Comparison of ENCODE assay signal across 17 mouse cellular contexts in the genomic region with DNA sequence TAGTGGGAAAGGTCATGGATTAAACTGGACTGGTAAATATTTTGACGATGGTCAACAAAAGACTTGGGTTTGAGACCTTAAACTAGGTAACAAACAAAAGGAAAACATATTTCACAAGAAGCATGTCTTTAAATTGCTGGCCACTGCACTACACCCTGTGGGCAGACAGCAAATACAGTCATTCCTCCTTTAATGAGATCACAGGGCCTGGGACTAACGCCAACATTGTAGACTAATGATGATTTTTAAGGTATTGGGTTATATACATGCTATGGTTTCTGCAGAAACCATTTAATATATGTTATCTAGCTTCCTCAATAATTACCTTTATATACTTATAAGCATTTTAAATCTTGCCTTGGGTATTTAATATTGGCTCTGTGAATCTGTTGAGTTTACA.
A peak's percentile ranks its signal among the peaks of the same experiment; 100 is the strongest.
DNase-seq lines count a peak whose midpoint lies in the region; ATAC-seq and TF ChIP-seq lines count a peak whose summit lies in the region.
"Had no signal": no experiment of that assay in that cellular context is flagged by ENCODE, and none has a peak within 500 bp of the region (broad histone marks: within the 10 kb centered on the region; RNA-seq: fewer than 3 reads in every experiment).

No protein-coding gene starts in this region.

- no peak overlapping the region for H3K9ac ChIP-seq in heart, embryonic 16.5 days (ENCODE audit: low read length)
- H3K9ac ChIP-seq in lung, postnatal 0 days (replicated peaks; ENCODE audit: low read depth), result no peak overlapping the region
- no peak overlapping the region for H3K9ac ChIP-seq in stomach, embryonic 16.5 days (ENCODE audit: low read length)
- H3K9ac ChIP-seq: forebrain, embryonic 13.5 days; hindbrain, embryonic 12.5 days; neural tube, embryonic 15.5 days had no signal

- no peaks in the 10 kb centered on the region for H3K36me3 ChIP-seq in heart, embryonic 16.5 days (ENCODE audit: control insufficient read depth, insufficient read depth)
- H3K36me3 ChIP-seq in lung, postnatal 0 days (ENCODE audit: insufficient read depth, low read length), result no peaks in the 10 kb centered on the region
- no peaks in the 10 kb centered on the region for H3K36me3 ChIP-seq in stomach, embryonic 16.5 days (ENCODE audit: control insufficient read depth, insufficient read depth, low read length)
- H3K36me3 ChIP-seq: hindbrain, embryonic 12.5 days; neural tube, embryonic 15.5 days had no signal

- intact Hi-C loops in heart, postnatal 25 days (cut with DNase I), result no loop called here
- intact Hi-C loops in gastrocnemius, postnatal 36 days (cut with DNase I), result no loop called here

- H3K4me2 ChIP-seq in heart, embryonic 16.5 days (ENCODE audit: low read depth, low read length), result no peak overlapping the region
- H3K4me2 ChIP-seq in lung, postnatal 0 days (replicated peaks; ENCODE audit: low read depth, low read length), result no peak overlapping the region
- H3K4me2 ChIP-seq in stomach, embryonic 16.5 days (ENCODE audit: low read depth, low read length), result no peak overlapping the region
- H3K4me2 ChIP-seq: forebrain, embryonic 13.5 days; hindbrain, embryonic 12.5 days; midbrain, embryonic 11.5 days; neural tube, embryonic 15.5 days had no signal

- peaks cover 4% of the 10 kb centered on the region; the same call in 1 of the 2 replicates for H3K9me3 ChIP-seq in heart, embryonic 16.5 days (replicated peaks; ENCODE audit: control insufficient read depth, low read length)
- H3K9me3 ChIP-seq in lung, postnatal 0 days (ENCODE audit: low read length), result no peaks in the 10 kb centered on the region
- no peaks in the 10 kb centered on the region for H3K9me3 ChIP-seq in stomach, embryonic 16.5 days (replicated peaks; ENCODE audit: control insufficient read depth, low read length)
- H3K9me3 ChIP-seq: forebrain, embryonic 13.5 days; hindbrain, embryonic 12.5 days; neural tube, embryonic 15.5 days had no signal

- TF ChIP-seq EP300 in lung, postnatal 0 days (IDR thresholded peaks at IDR 0.05), result no peak

- ATAC-seq in heart, embryonic 16.5 days (replicated peaks; ENCODE audit: extremely low read depth, insufficient read depth, low FRiP score), result no peak
- ATAC-seq in lung, postnatal 0 days, result no peak
- ATAC-seq in stomach, embryonic 16.5 days (ENCODE audit: insufficient read depth, low FRiP score), result no peak

- 73% methylated on average over 2 of the region's 2 CpGs for WGBS in heart, embryonic 16.5 days
- 68% methylated on average over 2 of the region's 2 CpGs for WGBS in lung, postnatal 0 days
- WGBS in stomach, embryonic 16.5 days, result 69% methylated on average over 2 of the region's 2 CpGs

- no peaks in the 10 kb centered on the region for H3K27me3 ChIP-seq in heart, embryonic 16.5 days (ENCODE audit: control insufficient read depth, insufficient read depth, low read length)
- no peaks in the 10 kb centered on the region for H3K27me3 ChIP-seq in lung, postnatal 0 days (replicated peaks; ENCODE audit: insufficient read depth, low read length)
- H3K27me3 ChIP-seq in stomach, embryonic 16.5 days (ENCODE audit: control insufficient read depth, insufficient read depth, low read length), result no peaks in the 10 kb centered on the region
- H3K27me3 ChIP-seq: forebrain, embryonic 13.5 days; hindbrain, embryonic 12.5 days; neural tube, embryonic 15.5 days had no signal

- TF ChIP-seq CTCF in lung, postnatal 0 days (IDR thresholded peaks at IDR 0.05), result no peak

- peak overlapping the region; percentile 79 for H3K27ac ChIP-seq in heart, embryonic 16.5 days (ENCODE audit: low read length)
- H3K27ac ChIP-seq in lung, postnatal 0 days (ENCODE audit: low read length), result peak overlapping the region; percentile 75; the same call in 1 of the 2 replicates
- H3K27ac ChIP-seq in stomach, embryonic 16.5 days (ENCODE audit: low read length), result peak overlapping the region; percentile 94
- H3K27ac ChIP-seq: forebrain, embryonic 13.5 days; hindbrain, embryonic 12.5 days; neural tube, embryonic 15.5 days had no signal

- no peak overlapping the region for H3K4me3 ChIP-seq in heart, embryonic 16.5 days (ENCODE audit: low read length)
- no peak overlapping the region for H3K4me3 ChIP-seq in lung, postnatal 0 days (ENCODE audit: low read depth, low read length)
- no peak overlapping the region for H3K4me3 ChIP-seq in stomach, embryonic 16.5 days (replicated peaks; ENCODE audit: low read length)
- H3K4me3 ChIP-seq: forebrain, embryonic 13.5 days; hindbrain, embryonic 12.5 days; neural tube, embryonic 15.5 days had no signal

- DNase-seq in heart, postnatal 25 days (ENCODE audit: low spot score), result no peak
- DNase-seq in lung, postnatal 0 days (ENCODE audit: low spot score), result peak; percentile 31
- no peak for DNase-seq in lung, postnatal 4 days
- peak; percentile 20 for DNase-seq in adipocyte (ENCODE audit: low spot score)
- DNase-seq in gastrocnemius, postnatal 36 days, result no peak
- DNase-seq: adrenal gland, postnatal 25 days; cerebellum, adult 8-10 months; kidney, adult 8-10 months; kidney, postnatal 10 days; right cerebral cortex, adult 18-20 months; right cerebral cortex, postnatal 4 days had no signal

- H3K4me1 ChIP-seq in heart, embryonic 16.5 days (ENCODE audit: control insufficient read depth, insufficient read depth, low read length), result peaks cover 14% of the 10 kb centered on the region
- no peaks in the 10 kb centered on the region; the same call in 1 of the 2 replicates for H3K4me1 ChIP-seq in lung, postnatal 0 days (ENCODE audit: insufficient read depth, low read depth, low read length)
- H3K4me1 ChIP-seq in stomach, embryonic 16.5 days (ENCODE audit: control insufficient read depth, insufficient read depth, low read length), result peaks cover 12% of the 10 kb centered on the region

Comparison
In these comparisons a context has a peak if more than half of its experiments do, and no peak if none do; other contexts are left out.
1. DNase-seq: peak in lung, postnatal 0 days (single experiment) and adipocyte (single experiment); none in heart, postnatal 25 days (single experiment), lung, postnatal 4 days (0 of 2) and gastrocnemius, postnatal 36 days (0 of 2).
2. Peak in every context shown above with its lines, with median percentiles within 50 percentile points of each other: H3K27ac ChIP-seq.